ENCODE assay signal across 17 mouse cellular contexts in the genomic region with DNA sequence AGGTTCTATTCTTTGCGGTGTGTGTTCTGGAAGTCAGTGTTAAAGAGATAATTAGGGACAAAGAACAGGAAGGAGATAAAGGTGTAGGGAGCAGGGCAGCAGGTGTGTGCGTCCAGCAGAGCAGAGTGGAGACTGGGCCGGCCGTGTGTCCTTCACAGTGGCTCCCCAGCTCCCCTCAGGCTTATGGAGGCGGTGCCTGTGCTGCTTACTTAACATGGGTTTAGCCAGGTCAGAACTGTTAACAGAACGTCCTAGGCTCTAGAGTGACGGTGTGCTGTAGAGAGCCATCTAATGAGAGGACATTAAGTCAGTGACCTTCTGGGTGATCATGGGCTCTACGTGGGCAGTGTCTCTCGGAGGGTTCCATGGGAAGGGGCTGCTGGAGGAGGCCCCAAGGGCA.
DNase-seq lines count a peak whose midpoint lies in the region; ATAC-seq and TF ChIP-seq lines count a peak whose summit lies in the region.
"Had no signal": no experiment of that assay in that cellular context is flagged by ENCODE, and none has a peak within 500 bp of the region (broad histone marks: within the 10 kb centered on the region; RNA-seq: fewer than 3 reads in every experiment).

No protein-coding gene starts in this region.

- H3K9me3 ChIP-seq in heart, embryonic 10.5 days: no peaks in the 10 kb centered on the region
- no peaks in the 10 kb centered on the region for H3K9me3 ChIP-seq in intestine, embryonic 14.5 days (ENCODE audit: control insufficient read depth, low read length)
- no peaks in the 10 kb centered on the region for H3K9me3 ChIP-seq in kidney, embryonic 14.5 days (ENCODE audit: control insufficient read depth, low read length)
- H3K9me3 ChIP-seq in liver, embryonic 15.5 days (replicated peaks): no peaks in the 10 kb centered on the region
- H3K9me3 ChIP-seq: heart, embryonic 15.5 days; hindbrain, embryonic 13.5 days; megakaryocyte, embryonic 14.5 days had no signal

- H3K27ac ChIP-seq in heart, embryonic 10.5 days: peak overlapping the region; percentile 73
- H3K27ac ChIP-seq in intestine, embryonic 14.5 days (ENCODE audit: low read depth): peak overlapping the region; percentile 34
- H3K27ac ChIP-seq in kidney, embryonic 14.5 days (ENCODE audit: low read depth, low read length): 0 out of 2 replicates have a peak overlapping the region, but pooled peaks have one; percentile 9
- peak overlapping the region; percentile 74 for H3K27ac ChIP-seq in liver, embryonic 15.5 days (replicated peaks)
- H3K27ac ChIP-seq in gastrocnemius, adult 2 months: no peak overlapping the region
- H3K27ac ChIP-seq: heart, embryonic 15.5 days; hindbrain, embryonic 13.5 days had no signal

- 0 out of 2 replicates have a peak, but pooled peaks have one; percentile 5 for ATAC-seq in intestine, embryonic 14.5 days (replicated peaks; ENCODE audit: low FRiP score, low TSS enrichment, low read depth)
- no peak for ATAC-seq in kidney, embryonic 14.5 days (ENCODE audit: low FRiP score, low TSS enrichment)
- peak; percentile 68 for ATAC-seq in liver, embryonic 15.5 days (ENCODE audit: insufficient read depth)

- peaks cover 8% of the 10 kb centered on the region for H3K36me3 ChIP-seq in heart, embryonic 10.5 days
- H3K36me3 ChIP-seq in intestine, embryonic 14.5 days (ENCODE audit: control insufficient read depth, insufficient read depth, low read length): no peaks in the 10 kb centered on the region
- H3K36me3 ChIP-seq in kidney, embryonic 14.5 days (ENCODE audit: control insufficient read depth, insufficient read depth, low read length): peaks cover 4% of the 10 kb centered on the region; the same call in 1 of the 2 replicates
- H3K36me3 ChIP-seq in liver, embryonic 15.5 days (replicated peaks): no peaks in the 10 kb centered on the region
- H3K36me3 ChIP-seq: heart, embryonic 15.5 days had no signal

- H3K4me2 ChIP-seq in intestine, embryonic 14.5 days (ENCODE audit: low read length): no peak overlapping the region
- H3K4me2 ChIP-seq in kidney, embryonic 14.5 days (replicated peaks; ENCODE audit: low read depth, low read length): no peak overlapping the region
- 0 out of 2 replicates have a peak overlapping the region, but pooled peaks have one; percentile 10 for H3K4me2 ChIP-seq in liver, embryonic 15.5 days
- H3K4me2 ChIP-seq: heart, embryonic 15.5 days; hindbrain, embryonic 13.5 days had no signal

- intact Hi-C loops in gastrocnemius, adult 2 months (cut with DNase I): no loop called here

- WGBS in heart, embryonic 10.5 days: 59% methylated on average over 9 of the region's 9 CpGs
- 67% methylated on average over 9 of the region's 9 CpGs for WGBS in intestine, embryonic 14.5 days
- WGBS in kidney, embryonic 14.5 days: 43% methylated on average over 9 of the region's 9 CpGs
- 48% methylated on average over 9 of the region's 9 CpGs for WGBS in liver, embryonic 15.5 days (ENCODE audit: insufficient replicate concordance)

- no peak overlapping the region for H3K4me3 ChIP-seq in heart, embryonic 10.5 days
- H3K4me3 ChIP-seq in intestine, embryonic 14.5 days (ENCODE audit: low read depth, low read length): no peak overlapping the region
- no peak overlapping the region for H3K4me3 ChIP-seq in kidney, embryonic 14.5 days (ENCODE audit: low read length)
- no peak overlapping the region for H3K4me3 ChIP-seq in liver, embryonic 15.5 days (replicated peaks)
- H3K4me3 ChIP-seq in gastrocnemius, adult 2 months: no peak overlapping the region
- H3K4me3 ChIP-seq: heart, embryonic 15.5 days; hindbrain, embryonic 13.5 days; megakaryocyte, embryonic 14.5 days had no signal

- TF ChIP-seq CTCF in gastrocnemius, adult 2 months (IDR thresholded peaks at IDR 0.05): no peak

- no peak for DNase-seq in heart, embryonic 10.5 days (ENCODE audit: low spot score)
- DNase-seq in heart, adult 11 months: no peak
- no peak for DNase-seq in intestine, embryonic 14.5 days (ENCODE audit: low spot score)
- no peak for DNase-seq in B cell, adult 2 months
- no peak for DNase-seq in gastrocnemius, adult 2 months
- no peak for DNase-seq in lung, adult 18-20 months
- DNase-seq: adrenal gland, postnatal 36 days; cerebellum, adult 9-11 months; gastrocnemius, postnatal 25 days; retina, postnatal 1 day; spleen, adult 18-20 months; thymus, postnatal 4 days had no signal

- H3K4me1 ChIP-seq in heart, embryonic 10.5 days: peaks cover 58% of the 10 kb centered on the region
- H3K4me1 ChIP-seq in intestine, embryonic 14.5 days (replicated peaks; ENCODE audit: control insufficient read depth, insufficient read depth, low read length): peaks cover 21% of the 10 kb centered on the region; the same call in 1 of the 2 replicates
- peaks cover 26% of the 10 kb centered on the region for H3K4me1 ChIP-seq in kidney, embryonic 14.5 days (ENCODE audit: control insufficient read depth, insufficient read depth, low read length)
- peaks cover 36% of the 10 kb centered on the region for H3K4me1 ChIP-seq in liver, embryonic 15.5 days (replicated peaks)

- no peak overlapping the region for H3K9ac ChIP-seq in intestine, embryonic 14.5 days (ENCODE audit: low read length)
- no peak overlapping the region for H3K9ac ChIP-seq in kidney, embryonic 14.5 days (ENCODE audit: low read depth, low read length)
- H3K9ac ChIP-seq in liver, embryonic 15.5 days: no peak overlapping the region
- H3K9ac ChIP-seq: heart, embryonic 15.5 days; hindbrain, embryonic 13.5 days had no signal

- H3K27me3 ChIP-seq in heart, embryonic 10.5 days (ENCODE audit: insufficient read depth, poor library complexity, severe bottlenecking): no peaks in the 10 kb centered on the region
- no peaks in the 10 kb centered on the region for H3K27me3 ChIP-seq in intestine, embryonic 14.5 days (replicated peaks; ENCODE audit: control insufficient read depth, insufficient read depth, low read length)
- H3K27me3 ChIP-seq in kidney, embryonic 14.5 days (ENCODE audit: control insufficient read depth, insufficient read depth, low read length): no peaks in the 10 kb centered on the region
- no peaks in the 10 kb centered on the region for H3K27me3 ChIP-seq in liver, embryonic 15.5 days
- H3K27me3 ChIP-seq: heart, embryonic 15.5 days; hindbrain, embryonic 13.5 days had no signal
